Mouse (Mus musculus): Measurements from ENCODE around the gene Mgl2. TPM values are rescaled to one million over a fixed set of nuclear protein-coding genes. Genes with fewer than 3 reads are reported as not detected.
"Not testable (repeated sequence)": the region's sequence is repeated elsewhere in the genome, so short reads cannot be mapped to it uniquely, and the experiment has no call there.

The Mgl2 gene
- polyA plus RNA-seq, 2 experiments: 0.61 to 1.1 TPM

DNA sequence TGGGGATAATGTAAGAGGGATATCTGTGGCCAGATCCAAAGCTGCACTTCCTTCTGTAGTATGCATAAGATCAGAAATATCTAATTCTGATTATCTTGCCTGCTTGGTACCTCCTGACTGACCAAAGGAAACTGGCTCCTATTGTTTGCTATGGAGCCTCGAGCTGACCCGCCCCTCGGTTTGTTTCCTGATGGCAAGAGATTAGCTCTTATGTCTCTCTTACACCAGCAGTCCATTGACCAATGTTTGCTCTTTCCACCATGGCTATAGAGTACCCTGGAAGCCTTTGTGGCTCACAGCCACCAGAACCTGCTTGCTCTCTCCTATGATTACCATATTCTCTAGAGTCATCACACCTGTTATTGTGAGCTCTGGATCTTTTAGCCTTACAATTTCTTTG, 32.2 kb downstream of the Mgl2 start:
- Histone ChIP-seq H3K27ac (replicated peaks; ENCODE audit: low read depth, low read length) (no peak overlapping the region), H3K9me3 (ENCODE audit: control insufficient read depth, low read length) (no peaks in the 10 kb centered on the region), H3K4me3 (replicated peaks; ENCODE audit: low read length) (no peak overlapping the region), H3K9ac (ENCODE audit: low read depth, low read length, severe bottlenecking) (no peak overlapping the region), H3K27me3 (ENCODE audit: control insufficient read depth, insufficient read depth, low read length) (no peaks in the 10 kb centered on the region), H3K4me1 (ENCODE audit: control insufficient read depth, insufficient read depth, low read length) (no peaks in the 10 kb centered on the region), H3K36me3 (ENCODE audit: control insufficient read depth, insufficient read depth, low read length) (no peaks in the 10 kb centered on the region), H3K4me2 (replicated peaks; ENCODE audit: low read depth, low read length, severe bottlenecking) (no peak overlapping the region)
- TF ChIP-seq POLR2A (IDR thresholded peaks at IDR 0.05; ENCODE audit: borderline replicate concordance, extremely low read depth, insufficient read depth, insufficient read length): no peak
- 83% methylated on average over 3 of the region's 3 CpGs for WGBS
- DNase-seq (ENCODE audit: low spot score) (no peak), ATAC-seq (ENCODE audit: low FRiP score, low read depth) (no peak)

GRCm38 (mm10) chr11:70165972-70166921, 36.1 kb downstream of the Mgl2 start:
- no peak overlapping the region for H3K27ac ChIP-seq (replicated peaks; ENCODE audit: low read depth, low read length)
- no peak overlapping the region for H3K9ac ChIP-seq (ENCODE audit: low read depth, low read length, severe bottlenecking)
- H3K9me3 ChIP-seq (ENCODE audit: control insufficient read depth, low read length): no peaks in the 10 kb centered on the region
- H3K4me3 ChIP-seq (replicated peaks; ENCODE audit: low read length): no peak overlapping the region
- ATAC-seq (ENCODE audit: low FRiP score, low read depth): no peak
- no peaks in the 10 kb centered on the region for H3K27me3 ChIP-seq (ENCODE audit: control insufficient read depth, insufficient read depth, low read length)
- DNase-seq (ENCODE audit: low spot score): no peak
- 0 out of 2 replicates have a peak, but pooled peaks cover 2% of the 10 kb centered on the region for H3K4me1 ChIP-seq (ENCODE audit: control insufficient read depth, insufficient read depth, low read length)
- H3K36me3 ChIP-seq (ENCODE audit: control insufficient read depth, insufficient read depth, low read length): no peaks in the 10 kb centered on the region
- no peak for TF ChIP-seq POLR2A (IDR thresholded peaks at IDR 0.05; ENCODE audit: borderline replicate concordance, extremely low read depth, insufficient read depth, insufficient read length)
- WGBS: 78% methylated on average over 16 of the region's 16 CpGs
- no peak overlapping the region for H3K4me2 ChIP-seq (replicated peaks; ENCODE audit: low read depth, low read length, severe bottlenecking)

GRCm38 (mm10) chr11:70168136-70168535, 38.0 kb downstream of the Mgl2 start:
- H3K4me3 ChIP-seq (replicated peaks; ENCODE audit: low read length): no peak overlapping the region
- 0 out of 2 replicates have a peak, but pooled peaks cover 2% of the 10 kb centered on the region for H3K4me1 ChIP-seq (ENCODE audit: control insufficient read depth, insufficient read depth, low read length)
- DNase-seq (ENCODE audit: low spot score): no peak
- H3K9ac ChIP-seq (ENCODE audit: low read depth, low read length, severe bottlenecking): no peak overlapping the region
- no peaks in the 10 kb centered on the region for H3K27me3 ChIP-seq (ENCODE audit: control insufficient read depth, insufficient read depth, low read length)
- H3K4me2 ChIP-seq (replicated peaks; ENCODE audit: low read depth, low read length, severe bottlenecking): no peak overlapping the region
- no peaks in the 10 kb centered on the region for H3K36me3 ChIP-seq (ENCODE audit: control insufficient read depth, insufficient read depth, low read length)
- no peak for ATAC-seq (ENCODE audit: low FRiP score, low read depth)
- no peaks in the 10 kb centered on the region for H3K9me3 ChIP-seq (ENCODE audit: control insufficient read depth, low read length)
- no peak overlapping the region for H3K27ac ChIP-seq (replicated peaks; ENCODE audit: low read depth, low read length)
- no peak for TF ChIP-seq POLR2A (IDR thresholded peaks at IDR 0.05; ENCODE audit: borderline replicate concordance, extremely low read depth, insufficient read depth, insufficient read length)
- WGBS: 33% methylated on average over 7 of the region's 7 CpGs

DNA sequence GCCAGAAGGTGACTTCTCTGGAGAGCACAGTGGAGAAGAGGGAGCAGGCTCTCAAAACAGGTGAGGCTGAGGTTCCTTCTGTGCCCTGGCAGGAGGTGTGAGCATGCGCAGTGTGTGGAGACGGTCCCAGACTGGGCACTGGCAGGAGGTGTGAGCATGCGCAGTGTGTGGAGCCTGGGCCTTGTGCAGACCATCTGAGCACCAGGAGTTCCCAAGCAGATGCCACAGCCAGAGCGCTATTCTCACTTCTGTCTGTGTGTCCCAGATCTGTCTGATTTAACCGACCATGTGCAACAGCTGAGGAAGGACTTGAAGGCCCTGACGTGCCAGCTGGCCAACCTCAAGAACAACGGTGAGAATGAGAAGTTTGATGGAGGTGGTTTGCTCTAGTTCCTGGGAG, 39.3 kb downstream of the Mgl2 start:
- not testable (repeated sequence) for H3K4me2 ChIP-seq (replicated peaks; ENCODE audit: low read depth, low read length, severe bottlenecking); H3K4me1 ChIP-seq (ENCODE audit: control insufficient read depth, insufficient read depth, low read length); H3K9me3 ChIP-seq (ENCODE audit: control insufficient read depth, low read length); H3K4me3 ChIP-seq (replicated peaks; ENCODE audit: low read length); H3K27me3 ChIP-seq (ENCODE audit: control insufficient read depth, insufficient read depth, low read length); DNase-seq (ENCODE audit: low spot score); H3K27ac ChIP-seq (replicated peaks; ENCODE audit: low read depth, low read length); H3K9ac ChIP-seq (ENCODE audit: low read depth, low read length, severe bottlenecking); H3K36me3 ChIP-seq (ENCODE audit: control insufficient read depth, insufficient read depth, low read length); ATAC-seq (ENCODE audit: low FRiP score, low read depth)
- 89% methylated on average over 7 of the region's 7 CpGs for WGBS

DNA sequence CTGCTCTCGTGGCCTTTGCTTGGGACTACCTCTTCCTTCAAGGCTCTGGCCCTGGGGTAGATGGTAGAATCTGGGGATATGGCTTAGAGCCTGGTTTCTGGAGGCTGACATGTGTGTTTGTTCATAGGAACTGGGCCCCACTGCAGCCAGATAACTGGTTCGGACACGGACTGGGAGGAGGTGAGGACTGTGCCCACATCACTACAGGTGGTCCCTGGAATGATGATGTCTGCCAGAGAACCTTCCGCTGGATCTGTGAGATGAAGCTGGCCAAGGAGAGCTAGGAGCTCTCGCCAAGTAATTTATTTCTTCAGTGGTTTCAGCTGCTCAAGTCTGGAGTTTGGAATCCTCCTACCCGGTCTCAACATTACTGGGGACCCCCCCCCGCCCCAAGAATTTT, 40.2 kb downstream of the Mgl2 start:
- Histone ChIP-seq H3K27me3 (ENCODE audit: control insufficient read depth, insufficient read depth, low read length) (no peaks in the 10 kb centered on the region), H3K4me3 (replicated peaks; ENCODE audit: low read length) (no peak overlapping the region), H3K27ac (replicated peaks; ENCODE audit: low read depth, low read length) (no peak overlapping the region), H3K4me2 (replicated peaks; ENCODE audit: low read depth, low read length, severe bottlenecking) (no peak overlapping the region), H3K9me3 (ENCODE audit: control insufficient read depth, low read length) (no peaks in the 10 kb centered on the region), H3K4me1 (ENCODE audit: control insufficient read depth, insufficient read depth, low read length) (0 out of 2 replicates have a peak, but pooled peaks cover 2% of the 10 kb centered on the region), H3K9ac (ENCODE audit: low read depth, low read length, severe bottlenecking) (no peak overlapping the region), H3K36me3 (ENCODE audit: control insufficient read depth, insufficient read depth, low read length) (no peaks in the 10 kb centered on the region)
- no peak for TF ChIP-seq POLR2A (IDR thresholded peaks at IDR 0.05; ENCODE audit: borderline replicate concordance, extremely low read depth, insufficient read depth, insufficient read length)
- no peak for DNase-seq (ENCODE audit: low spot score)
- no peak for ATAC-seq (ENCODE audit: low FRiP score, low read depth)
- WGBS: 66% methylated on average over 7 of the region's 7 CpGs

Data from limb, embryonic 14.5 days (tissue).